Mouse (Mus musculus): Measurements from ENCODE around the gene H2afv. TPM values are rescaled to one million over a fixed set of nuclear protein-coding genes. Genes with fewer than 3 reads are reported as not detected.

The H2afv gene
- polyA plus RNA-seq, 1 experiment, result not detected

GRCm38 (mm10) chr11:6447493-6447892 is 3.2 kb upstream of the H2afv start:
- Histone ChIP-seq H3K4me1 (ENCODE audit: control insufficient read depth, insufficient read depth, low read length) (no peaks in the 10 kb centered on the region), H3K4me3 (ENCODE audit: insufficient read depth, low read depth, low read length) (no peak overlapping the region), H3K27ac (ENCODE audit: insufficient read depth, low read depth, low read length) (no peak overlapping the region)
- WGBS, result 83% methylated on average over 4 of the region's 4 CpGs
- no peak for TF ChIP-seq POLR2A (IDR thresholded peaks at IDR 0.05; ENCODE audit: insufficient read depth, low read depth, low read length)
- no peak for TF ChIP-seq CTCF (IDR thresholded peaks at IDR 0.05; ENCODE audit: insufficient read depth, low read depth, low read length)

- Histone ChIP-seq H3K27ac (ENCODE audit: insufficient read depth, low read depth, low read length) (no peak overlapping the region), H3K4me1 (ENCODE audit: control insufficient read depth, insufficient read depth, low read length) (no peaks in the 10 kb centered on the region), H3K4me3 (ENCODE audit: insufficient read depth, low read depth, low read length) (no peak overlapping the region)
- no peak for TF ChIP-seq CTCF (IDR thresholded peaks at IDR 0.05; ENCODE audit: insufficient read depth, low read depth, low read length)
- TF ChIP-seq POLR2A (IDR thresholded peaks at IDR 0.05; ENCODE audit: insufficient read depth, low read depth, low read length), result no peak
- 92% methylated on average over 7 of the region's 7 CpGs for WGBS
Measured at GRCm38 (mm10) chr11:6445951-6446350, 1.7 kb upstream of the H2afv start.

- Histone ChIP-seq H3K4me3 (ENCODE audit: insufficient read depth, low read depth, low read length) (no peak overlapping the region), H3K4me1 (ENCODE audit: control insufficient read depth, insufficient read depth, low read length) (no peaks in the 10 kb centered on the region), H3K27ac (ENCODE audit: insufficient read depth, low read depth, low read length) (no peak overlapping the region)
- WGBS, result 81% methylated on average over 4 of the region's 4 CpGs
- TF ChIP-seq POLR2A (IDR thresholded peaks at IDR 0.05; ENCODE audit: insufficient read depth, low read depth, low read length), result no peak
- TF ChIP-seq CTCF (IDR thresholded peaks at IDR 0.05; ENCODE audit: insufficient read depth, low read depth, low read length), result no peak
Measured at GRCm38 (mm10) chr11:6445441-6445840, 1.2 kb upstream of the H2afv start.

GRCm38 (mm10) chr11:6443727-6444076 is 541 bp downstream of the H2afv start:
- TF ChIP-seq POLR2A (IDR thresholded peaks at IDR 0.05; ENCODE audit: insufficient read depth, low read depth, low read length) (no peak), CTCF (IDR thresholded peaks at IDR 0.05; ENCODE audit: insufficient read depth, low read depth, low read length) (no peak)
- Histone ChIP-seq H3K4me1 (ENCODE audit: control insufficient read depth, insufficient read depth, low read length) (no peaks in the 10 kb centered on the region), H3K27ac (ENCODE audit: insufficient read depth, low read depth, low read length) (no peak overlapping the region), H3K4me3 (ENCODE audit: insufficient read depth, low read depth, low read length) (peak overlapping the region; percentile 86)
- under 1% methylated on average over 10 of the region's 10 CpGs for WGBS

GRCm38 (mm10) chr11:6443102-6443501 is 1.1 kb downstream of the H2afv start:
- TF ChIP-seq POLR2A (IDR thresholded peaks at IDR 0.05; ENCODE audit: insufficient read depth, low read depth, low read length) (no peak), CTCF (IDR thresholded peaks at IDR 0.05; ENCODE audit: insufficient read depth, low read depth, low read length) (no peak)
- Histone ChIP-seq H3K4me1 (ENCODE audit: control insufficient read depth, insufficient read depth, low read length) (no peaks in the 10 kb centered on the region), H3K27ac (ENCODE audit: insufficient read depth, low read depth, low read length) (no peak overlapping the region), H3K4me3 (ENCODE audit: insufficient read depth, low read depth, low read length) (no peak overlapping the region)
- WGBS, result 25% methylated on average over 4 of the region's 4 CpGs

- Histone ChIP-seq H3K4me3 (ENCODE audit: insufficient read depth, low read depth, low read length) (no peak overlapping the region), H3K27ac (ENCODE audit: insufficient read depth, low read depth, low read length) (no peak overlapping the region), H3K4me1 (ENCODE audit: control insufficient read depth, insufficient read depth, low read length) (no peaks in the 10 kb centered on the region)
- TF ChIP-seq POLR2A (IDR thresholded peaks at IDR 0.05; ENCODE audit: insufficient read depth, low read depth, low read length) (no peak), CTCF (IDR thresholded peaks at IDR 0.05; ENCODE audit: insufficient read depth, low read depth, low read length) (no peak)
- 93% methylated on average over 4 of the region's 4 CpGs for WGBS
Measured at GRCm38 (mm10) chr11:6442566-6442965, 1.7 kb downstream of the H2afv start.

- WGBS, result 91% methylated on average over 4 of the region's 4 CpGs
- TF ChIP-seq POLR2A (IDR thresholded peaks at IDR 0.05; ENCODE audit: insufficient read depth, low read depth, low read length) (no peak), CTCF (IDR thresholded peaks at IDR 0.05; ENCODE audit: insufficient read depth, low read depth, low read length) (no peak)
- H3K4me3 ChIP-seq (ENCODE audit: insufficient read depth, low read depth, low read length), result no peak overlapping the region
- H3K4me1 ChIP-seq (ENCODE audit: control insufficient read depth, insufficient read depth, low read length), result no peaks in the 10 kb centered on the region
- no peak overlapping the region for H3K27ac ChIP-seq (ENCODE audit: insufficient read depth, low read depth, low read length)
Measured at GRCm38 (mm10) chr11:6440171-6440570, 4.1 kb downstream of the H2afv start.

- Histone ChIP-seq H3K4me1 (ENCODE audit: control insufficient read depth, insufficient read depth, low read length) (no peaks in the 10 kb centered on the region), H3K4me3 (ENCODE audit: insufficient read depth, low read depth, low read length) (no peak overlapping the region), H3K27ac (ENCODE audit: insufficient read depth, low read depth, low read length) (no peak overlapping the region)
- 91% methylated on average over 2 of the region's 2 CpGs for WGBS
- TF ChIP-seq POLR2A (IDR thresholded peaks at IDR 0.05; ENCODE audit: insufficient read depth, low read depth, low read length) (no peak), CTCF (IDR thresholded peaks at IDR 0.05; ENCODE audit: insufficient read depth, low read depth, low read length) (no peak)
Measured at GRCm38 (mm10) chr11:6437667-6438066, 6.6 kb downstream of the H2afv start.

GRCm38 (mm10) chr11:6436442-6436841 is 7.8 kb downstream of the H2afv start:
- Histone ChIP-seq H3K4me1 (ENCODE audit: control insufficient read depth, insufficient read depth, low read length) (no peaks in the 10 kb centered on the region), H3K27ac (ENCODE audit: insufficient read depth, low read depth, low read length) (no peak overlapping the region), H3K4me3 (ENCODE audit: insufficient read depth, low read depth, low read length) (no peak overlapping the region)
- 59% methylated on average over 8 of the region's 8 CpGs for WGBS
- TF ChIP-seq POLR2A (IDR thresholded peaks at IDR 0.05; ENCODE audit: insufficient read depth, low read depth, low read length), result no peak
- TF ChIP-seq CTCF (IDR thresholded peaks at IDR 0.05; ENCODE audit: insufficient read depth, low read depth, low read length), result peak; percentile 35; the same call in 1 of the 2 replicates

- no peak overlapping the region for H3K27ac ChIP-seq (ENCODE audit: insufficient read depth, low read depth, low read length)
- H3K4me1 ChIP-seq (ENCODE audit: control insufficient read depth, insufficient read depth, low read length), result no peaks in the 10 kb centered on the region
- 89% methylated on average over 7 of the region's 7 CpGs for whole genome bisulfite sequencing
- no peak overlapping the region for H3K4me3 ChIP-seq (ENCODE audit: insufficient read depth, low read depth, low read length)
- TF ChIP-seq POLR2A (IDR thresholded peaks at IDR 0.05; ENCODE audit: insufficient read depth, low read depth, low read length), result no peak
Measured at GRCm38 (mm10) chr11:6430186-6430585, 14.1 kb downstream of the H2afv start.

All from olfactory bulb, adult 2 months (tissue).